Mouse (Mus musculus) lung, embryonic 16.5 days (tissue): Measurements from ENCODE around the gene Cd9. TPM values are rescaled to one million over a fixed set of nuclear protein-coding genes. Genes with fewer than 3 reads are reported as not detected.

Source experiments
- ATAC-seq: fragments of 200-750 bp; cut with Nextera tagmentation; 2 replicates; pipeline ENCODE4 v1.8.0; 2017; ENCODE audit warnings: low read depth, mild to moderate bottlenecking, moderate library complexity
- H3K27ac ChIP-seq: fragments of 300-500 bp; sonication (generic); 2 replicates; pipeline ENCODE4 v1.5.1; 2014; ENCODE audit warnings: mild to moderate bottlenecking, control low read depth, low read length
- H3K27me3 ChIP-seq: fragments of 300-500 bp; sonication (generic); 2 replicates; pipeline ENCODE4 v1.6.1; 2014; ENCODE audit warnings: low read depth, low read length, mixed read lengths; ENCODE audit not compliant: control insufficient read depth, insufficient read depth
- H3K36me3 ChIP-seq: fragments of 300-500 bp; sonication (generic); 2 replicates; pipeline ENCODE4 v1.6.1; 2014; ENCODE audit warnings: low read length; ENCODE audit not compliant: control insufficient read depth, insufficient read depth
- H3K4me1 ChIP-seq: fragments of 300-500 bp; sonication (generic); replicated peaks from 2 replicates; pipeline ENCODE4 v1.6.1; 2014; ENCODE audit warnings: low read length, mixed read lengths; ENCODE audit not compliant: control insufficient read depth, insufficient read depth
- H3K4me2 ChIP-seq: fragments of 300-500 bp; sonication (generic); 2 replicates; pipeline ENCODE4 v1.6.1; 2014; ENCODE audit warnings: low read depth, low read length, control low read depth
- H3K4me3 ChIP-seq: fragments of 300-500 bp; sonication (generic); 2 replicates; pipeline ENCODE4 v1.5.1; 2014; ENCODE audit warnings: mild to moderate bottlenecking, low read length, control low read depth
- H3K9ac ChIP-seq: fragments of 300-500 bp; sonication (generic); 2 replicates; pipeline ENCODE4 v1.6.1; 2014; ENCODE audit warnings: low read length, control low read depth
- H3K9me3 ChIP-seq: fragments of 300-500 bp; sonication (generic); 2 replicates; pipeline ENCODE4 v1.6.1; 2016; ENCODE audit warnings: low read length; ENCODE audit not compliant: control insufficient read depth
- WGBS: fragments of 180-500 bp; shearing (Covaris S2); extraction: QIAGEN DNeasy Blood & Tissue Kit; methylation state at CpG from one replicate; pipeline ENCODE4 v1.1.7; 2014; 5-methylcytosine and 5-hydroxymethylcytosine counted together
- polyA plus RNA-seq: library from polyadenylated mRNA; unstranded; fragments of >200 nt; fragmentation: Nextera tagmentation; extraction: Ambion mirVana; gene quantifications from 2 replicates; pipeline ENCODE4 v1.2.1, GENCODE M21; 2015

The Cd9 gene
- 356 and 405 TPM in 2 replicates for polyA plus RNA-seq

GRCm38 (mm10) chr6:125494092-125494871 lies at the start of gene Cd9:
Gene Cd9, minus strand, starts transcription at chr6:125494791.
- H3K9ac ChIP-seq: peak within 1 kb of the TSS; percentile 82
- peak within 1 kb of the TSS; percentile 75 for H3K4me2 ChIP-seq
- WGBS: under 1% methylated on average over 61 of the region's 61 CpGs
- peak; percentile 90 for ATAC-seq
- H3K9me3 ChIP-seq: no peaks in the 10 kb centered on the region
- H3K36me3 ChIP-seq: no peaks in the 10 kb centered on the region
- peaks cover 6% of the 10 kb centered on the region for H3K27me3 ChIP-seq
- peak within 1 kb of the TSS; percentile 65 for H3K4me3 ChIP-seq
- H3K4me1 ChIP-seq: peaks cover 3% of the 10 kb centered on the region; the same call in 1 of the 2 replicates
- H3K27ac ChIP-seq: peak within 1 kb of the TSS; percentile 90

- peaks cover 9% of the 10 kb centered on the region; the same call in 1 of the 2 replicates for H3K4me1 ChIP-seq
- H3K4me2 ChIP-seq: no peak overlapping the region
- no peak overlapping the region for H3K9ac ChIP-seq
- H3K27me3 ChIP-seq: no peaks in the 10 kb centered on the region
- H3K4me3 ChIP-seq: no peak overlapping the region
- 78% methylated on average over 6 of the region's 6 CpGs for WGBS
- no peak for ATAC-seq
- H3K36me3 ChIP-seq: no peaks in the 10 kb centered on the region
- no peaks in the 10 kb centered on the region for H3K9me3 ChIP-seq
- no peak overlapping the region for H3K27ac ChIP-seq
Measured at GRCm38 (mm10) chr6:125541296-125541695, 46.7 kb upstream of the Cd9 start.

- H3K4me1 ChIP-seq: peaks cover 9% of the 10 kb centered on the region; the same call in 1 of the 2 replicates
- ATAC-seq: no peak
- no peaks in the 10 kb centered on the region for H3K9me3 ChIP-seq
- H3K4me2 ChIP-seq: no peak overlapping the region
- H3K4me3 ChIP-seq: no peak overlapping the region
- H3K36me3 ChIP-seq: no peaks in the 10 kb centered on the region
- no peak overlapping the region for H3K9ac ChIP-seq
- no peaks in the 10 kb centered on the region for H3K27me3 ChIP-seq
- H3K27ac ChIP-seq: no peak overlapping the region
- WGBS: 83% methylated on average over 6 of the region's 6 CpGs
Measured at GRCm38 (mm10) chr6:125540826-125541225, 46.2 kb upstream of the Cd9 start.

- Histone ChIP-seq H3K36me3 (no peaks in the 10 kb centered on the region), H3K9ac (no peak overlapping the region), H3K27me3 (no peaks in the 10 kb centered on the region), H3K4me3 (no peak overlapping the region), H3K4me1 (peaks cover 9% of the 10 kb centered on the region; the same call in 1 of the 2 replicates), H3K9me3 (no peaks in the 10 kb centered on the region), H3K4me2 (no peak overlapping the region), H3K27ac (no peak overlapping the region)
- WGBS: 74% methylated on average over 10 of the region's 10 CpGs
- ATAC-seq: no peak
Measured at GRCm38 (mm10) chr6:125540199-125540598, 45.6 kb upstream of the Cd9 start.

GRCm38 (mm10) chr6:125539423-125539822 lies 44.8 kb upstream of the Cd9 start:
- no peaks in the 10 kb centered on the region for H3K9me3 ChIP-seq
- H3K4me3 ChIP-seq: no peak overlapping the region
- peaks cover 8% of the 10 kb centered on the region; the same call in 1 of the 2 replicates for H3K4me1 ChIP-seq
- H3K27me3 ChIP-seq: no peaks in the 10 kb centered on the region
- H3K9ac ChIP-seq: no peak overlapping the region
- ATAC-seq: peak; percentile 67; the same call in 1 of the 2 replicates
- H3K27ac ChIP-seq: no peak overlapping the region
- H3K4me2 ChIP-seq: no peak overlapping the region
- WGBS: 31% methylated on average over 8 of the region's 8 CpGs
- no peaks in the 10 kb centered on the region for H3K36me3 ChIP-seq

GRCm38 (mm10) chr6:125538469-125538868 lies 43.9 kb upstream of the Cd9 start:
- peaks cover 5% of the 10 kb centered on the region; the same call in 1 of the 2 replicates for H3K4me1 ChIP-seq
- H3K36me3 ChIP-seq: no peaks in the 10 kb centered on the region
- no peak overlapping the region for H3K27ac ChIP-seq
- WGBS: 80% methylated on average over 5 of the region's 5 CpGs
- H3K4me2 ChIP-seq: no peak overlapping the region
- no peaks in the 10 kb centered on the region for H3K9me3 ChIP-seq
- ATAC-seq: no peak
- no peak overlapping the region for H3K4me3 ChIP-seq
- no peak overlapping the region for H3K9ac ChIP-seq
- no peaks in the 10 kb centered on the region for H3K27me3 ChIP-seq

GRCm38 (mm10) chr6:125534990-125535389 lies 40.4 kb upstream of the Cd9 start:
- H3K27me3 ChIP-seq: no peaks in the 10 kb centered on the region
- H3K36me3 ChIP-seq: no peaks in the 10 kb centered on the region
- H3K9ac ChIP-seq: no peak overlapping the region
- no peak overlapping the region for H3K4me2 ChIP-seq
- no peak overlapping the region for H3K4me3 ChIP-seq
- 61% methylated on average over 5 of the region's 5 CpGs for WGBS
- H3K9me3 ChIP-seq: no peaks in the 10 kb centered on the region
- ATAC-seq: peak; percentile 49; the same call in 1 of the 2 replicates
- peaks cover 5% of the 10 kb centered on the region; the same call in 1 of the 2 replicates for H3K4me1 ChIP-seq
- no peak overlapping the region for H3K27ac ChIP-seq

GRCm38 (mm10) chr6:125533104-125533650 lies 38.6 kb upstream of the Cd9 start:
- WGBS: 86% methylated on average over 11 of the region's 11 CpGs

GRCm38 (mm10) chr6:125529479-125529878 lies 34.9 kb upstream of the Cd9 start:
- Histone ChIP-seq H3K4me3 (no peak overlapping the region), H3K36me3 (no peaks in the 10 kb centered on the region), H3K4me2 (no peak overlapping the region), H3K4me1 (no peaks in the 10 kb centered on the region), H3K27me3 (no peaks in the 10 kb centered on the region), H3K9ac (no peak overlapping the region), H3K27ac (no peak overlapping the region), H3K9me3 (no peaks in the 10 kb centered on the region)
- 72% methylated on average over 5 of the region's 5 CpGs for WGBS
- peak; percentile 56 for ATAC-seq

More at GRCm38 (mm10) chr6:125533104-125533650, 38.6 kb upstream of the Cd9 start:
- Histone ChIP-seq H3K27ac (no peak overlapping the region), H3K9me3 (no peaks in the 10 kb centered on the region), H3K36me3 (no peaks in the 10 kb centered on the region), H3K27me3 (no peaks in the 10 kb centered on the region), H3K9ac (no peak overlapping the region), H3K4me2 (no peak overlapping the region), H3K4me3 (no peak overlapping the region), H3K4me1 (no peaks in the 10 kb centered on the region)
- ATAC-seq: no peak
